Mouse (Mus musculus) embryonic facial prominence, embryonic 10.5 days (tissue): ENCODE data around the gene Ski. TPM values are rescaled to one million over a fixed set of nuclear protein-coding genes. Genes with fewer than 3 reads are reported as not detected.
A peak's percentile ranks its signal among the peaks of the same experiment; 100 is the strongest.

Source experiments
- DNase-seq: peaks from one replicate; pipeline ENCODE4 v3.0.0-alpha.2; 2017; ENCODE audit warnings: low spot score
- H3K27ac ChIP-seq: fragments of 300-500 bp; sonication (generic); replicated peaks from 2 replicates; pipeline ENCODE4 v1.5.1; 2016; ENCODE audit warnings: mild to moderate bottlenecking
- H3K27me3 ChIP-seq: fragments of 300-500 bp; sonication (generic); replicated peaks from 2 replicates; pipeline ENCODE4 v1.6.1; 2016; ENCODE audit warnings: low read depth, mild to moderate bottlenecking; ENCODE audit not compliant: poor library complexity, severe bottlenecking
- H3K36me3 ChIP-seq: fragments of 300-500 bp; sonication (generic); replicated peaks from 2 replicates; pipeline ENCODE4 v1.6.1; 2016; ENCODE audit warnings: mild to moderate bottlenecking, moderate library complexity
- H3K4me1 ChIP-seq: fragments of 300-500 bp; sonication (generic); 2 replicates; pipeline ENCODE4 v1.6.1; 2016
- H3K4me3 ChIP-seq: fragments of 300-500 bp; sonication (generic); 2 replicates; pipeline ENCODE4 v1.5.1; 2016; ENCODE audit warnings: mild to moderate bottlenecking, moderate library complexity
- H3K9me3 ChIP-seq: fragments of 300-500 bp; sonication (generic); 2 replicates; pipeline ENCODE4 v1.6.1; 2016; ENCODE audit warnings: mild to moderate bottlenecking
- WGBS: fragments of 180-500 bp; shearing (Covaris S2); methylation state at CpG from one replicate; pipeline ENCODE4 v1.1.7; 2016; 5-methylcytosine and 5-hydroxymethylcytosine counted together
- polyA plus RNA-seq: library from polyadenylated mRNA; unstranded; fragments of >200 nt; fragmentation: Nextera tagmentation; extraction: Ambion mirVana; gene quantifications from 2 replicates; pipeline ENCODE4 v1.2.1, GENCODE M21; 2016

Gene Ski
- polyA plus RNA-seq, 1 experiment from 2014 or later = 10.7 TPM

- DNase-seq = no peak
- H3K4me1 ChIP-seq = peaks cover 30% of the 10 kb centered on the region
- peak overlapping the region; percentile 59 for H3K27ac ChIP-seq
- 67% methylated on average over 6 of the region's 6 CpGs for WGBS
- H3K27me3 ChIP-seq = no peaks in the 10 kb centered on the region
- 0 out of 2 replicates have a peak, but pooled peaks cover 2% of the 10 kb centered on the region for H3K9me3 ChIP-seq
- H3K4me3 ChIP-seq = no peak overlapping the region
- H3K36me3 ChIP-seq = no peaks in the 10 kb centered on the region
Measured at GRCm38 (mm10) chr4:155245770-155246492, 23.5 kb upstream of the Ski start.

- no peak overlapping the region for H3K27ac ChIP-seq
- H3K9me3 ChIP-seq = 0 out of 2 replicates have a peak, but pooled peaks cover 2% of the 10 kb centered on the region
- no peak overlapping the region for H3K4me3 ChIP-seq
- no peaks in the 10 kb centered on the region for H3K36me3 ChIP-seq
- H3K27me3 ChIP-seq = no peaks in the 10 kb centered on the region
- 88% methylated on average over 12 of the region's 12 CpGs for WGBS
- H3K4me1 ChIP-seq = peaks cover 14% of the 10 kb centered on the region
- no peak for DNase-seq
Measured at GRCm38 (mm10) chr4:155243233-155243632, 20.8 kb upstream of the Ski start.

- 89% methylated on average over 5 of the region's 5 CpGs for WGBS
- DNase-seq = no peak
- H3K36me3 ChIP-seq = no peaks in the 10 kb centered on the region
Measured at GRCm38 (mm10) chr4:155242292-155242691, 19.9 kb upstream of the Ski start.

GRCm38 (mm10) chr4:155241789-155242188, 19.4 kb upstream of the Ski start:
- Histone ChIP-seq H3K27me3 (no peaks in the 10 kb centered on the region), H3K27ac (no peak overlapping the region), H3K4me1 (peaks cover 21% of the 10 kb centered on the region), H3K9me3 (no peaks in the 10 kb centered on the region), H3K36me3 (no peaks in the 10 kb centered on the region), H3K4me3 (no peak overlapping the region)
- no peak for DNase-seq
- 85% methylated on average over 9 of the region's 9 CpGs for whole genome bisulfite sequencing

More at GRCm38 (mm10) chr4:155242292-155242691, 19.9 kb upstream of the Ski start:
- no peaks in the 10 kb centered on the region for H3K9me3 ChIP-seq
- peaks cover 16% of the 10 kb centered on the region for H3K4me1 ChIP-seq
- H3K27ac ChIP-seq = no peak overlapping the region
- no peaks in the 10 kb centered on the region for H3K27me3 ChIP-seq
- H3K4me3 ChIP-seq = no peak overlapping the region

GRCm38 (mm10) chr4:155239494-155239893, 17.1 kb upstream of the Ski start:
- 63% methylated on average over 6 of the region's 6 CpGs for WGBS
- Histone ChIP-seq H3K36me3 (no peaks in the 10 kb centered on the region), H3K4me1 (peaks cover 30% of the 10 kb centered on the region), H3K9me3 (no peaks in the 10 kb centered on the region), H3K27ac (no peak overlapping the region), H3K27me3 (no peaks in the 10 kb centered on the region), H3K4me3 (no peak overlapping the region)
- no peak for DNase-seq

GRCm38 (mm10) chr4:155238276-155238675, 15.9 kb upstream of the Ski start:
- no peak for DNase-seq
- no peaks in the 10 kb centered on the region for H3K9me3 ChIP-seq
- H3K36me3 ChIP-seq = no peaks in the 10 kb centered on the region
- no peak overlapping the region for H3K4me3 ChIP-seq
- 0 out of 2 replicates have a peak overlapping the region, but pooled peaks have one; percentile 1 for H3K27ac ChIP-seq
- WGBS = 84% methylated on average over 5 of the region's 5 CpGs
- H3K27me3 ChIP-seq = no peaks in the 10 kb centered on the region
- H3K4me1 ChIP-seq = peaks cover 42% of the 10 kb centered on the region

- H3K4me1 ChIP-seq = peaks cover 47% of the 10 kb centered on the region
- DNase-seq = no peak
- 77% methylated on average over 12 of the region's 12 CpGs for WGBS
- H3K27me3 ChIP-seq = no peaks in the 10 kb centered on the region
- peak overlapping the region; percentile 91 for H3K27ac ChIP-seq
- H3K4me3 ChIP-seq = no peak overlapping the region
- no peaks in the 10 kb centered on the region for H3K9me3 ChIP-seq
- no peaks in the 10 kb centered on the region for H3K36me3 ChIP-seq
Measured at GRCm38 (mm10) chr4:155236737-155237385, 14.5 kb upstream of the Ski start.

- Histone ChIP-seq H3K36me3 (no peaks in the 10 kb centered on the region), H3K4me3 (peak overlapping the region; percentile 32), H3K27ac (peak overlapping the region; percentile 91), H3K4me1 (peaks cover 54% of the 10 kb centered on the region), H3K9me3 (no peaks in the 10 kb centered on the region), H3K27me3 (no peaks in the 10 kb centered on the region)
- WGBS = 20% methylated on average over 18 of the region's 18 CpGs
- peak; percentile 87 for DNase-seq
Measured at GRCm38 (mm10) chr4:155235311-155236119, 13.1 kb upstream of the Ski start.

GRCm38 (mm10) chr4:155234371-155235310, 12.2 kb upstream of the Ski start:
- Histone ChIP-seq H3K4me1 (peaks cover 54% of the 10 kb centered on the region), H3K4me3 (peak overlapping the region; percentile 32; the same call in 1 of the 2 replicates), H3K27ac (peak overlapping the region; percentile 91), H3K9me3 (no peaks in the 10 kb centered on the region), H3K27me3 (no peaks in the 10 kb centered on the region), H3K36me3 (no peaks in the 10 kb centered on the region)
- no peak for DNase-seq
- WGBS = 64% methylated on average over 8 of the region's 8 CpGs

GRCm38 (mm10) chr4:155233878-155234277, 11.5 kb upstream of the Ski start:
- Histone ChIP-seq H3K4me1 (peaks cover 54% of the 10 kb centered on the region), H3K27me3 (no peaks in the 10 kb centered on the region), H3K36me3 (no peaks in the 10 kb centered on the region), H3K4me3 (no peak overlapping the region), H3K27ac (peak overlapping the region; percentile 91), H3K9me3 (no peaks in the 10 kb centered on the region)
- peak; percentile 65 for DNase-seq
- WGBS = 39% methylated on average over 10 of the region's 10 CpGs

GRCm38 (mm10) chr4:155228461-155228860, 6.1 kb upstream of the Ski start:
- DNase-seq = no peak
- Histone ChIP-seq H3K4me1 (peaks cover 20% of the 10 kb centered on the region), H3K27me3 (peaks cover 11% of the 10 kb centered on the region), H3K4me3 (no peak overlapping the region), H3K9me3 (no peaks in the 10 kb centered on the region), H3K36me3 (no peaks in the 10 kb centered on the region), H3K27ac (no peak overlapping the region)
- 78% methylated on average over 5 of the region's 5 CpGs for WGBS
